Mouse (Mus musculus): Measurements from ENCODE around the gene Pcp4l1. TPM values are rescaled to one million over a fixed set of nuclear protein-coding genes. Genes with fewer than 3 reads are reported as not detected.
A peak's percentile ranks its signal among the peaks of the same experiment; 100 is the strongest.
"Not testable (repeated sequence)": the region's sequence is repeated elsewhere in the genome, so short reads cannot be mapped to it uniquely, and the experiment has no call there.

Gene Pcp4l1
- 10 to 100 TPM in 1 of 2 experiments, 1 to 10 TPM in 1; 9.0 to 11.3 TPM for total RNA-seq (2021)

DNA sequence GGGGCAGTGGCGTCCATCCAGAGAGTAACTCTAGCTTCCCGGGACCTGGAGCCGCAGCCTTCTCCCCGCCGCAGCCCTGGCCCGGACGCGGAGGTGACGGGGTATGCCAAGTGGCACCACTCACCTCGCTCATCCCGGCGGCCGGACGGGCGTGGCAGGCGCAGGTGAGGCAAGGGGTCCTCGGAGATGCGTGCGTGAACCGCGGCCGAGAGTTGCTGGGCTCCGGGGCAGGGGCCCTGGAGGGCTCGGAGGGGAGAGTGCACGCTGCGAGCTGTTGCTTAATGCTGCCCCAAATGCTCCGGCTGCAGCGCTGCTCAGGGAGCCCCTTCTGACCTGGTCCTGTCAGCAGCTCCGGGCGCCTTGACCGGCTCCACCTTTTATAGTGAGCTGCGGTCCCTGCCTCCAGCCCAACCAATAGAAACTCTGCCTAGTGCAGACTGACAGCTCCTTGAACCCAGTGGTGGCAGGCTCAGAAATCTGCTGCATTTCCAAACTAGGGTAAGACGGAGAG, at the start of gene Pcp4l1:
Pcp4l1 (minus strand) TSS at position 382 of the 511 bp plus-strand sequence.
- DNase-seq: peak; percentile 64
- intact Hi-C loops (cut with DNase I): no loop called here

DNA sequence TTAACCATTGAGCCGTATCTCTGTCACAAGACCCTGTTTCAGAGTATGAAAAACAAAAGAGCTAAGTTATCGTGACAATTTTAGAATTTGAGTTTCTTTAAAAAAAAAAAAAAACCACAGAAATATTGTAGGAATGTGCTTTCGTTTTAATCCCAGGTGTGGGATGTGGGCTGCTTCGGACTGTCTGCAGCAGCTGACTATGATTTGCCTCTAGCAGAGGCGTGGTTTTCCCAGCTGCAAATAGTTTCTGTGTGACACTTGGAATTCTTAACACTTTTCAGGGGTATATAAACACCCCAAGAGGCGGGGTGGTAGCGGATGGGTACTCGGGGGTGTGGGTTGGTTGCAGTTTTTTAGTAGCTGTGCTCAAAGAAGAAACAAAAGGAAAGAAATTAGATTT, 49.3 kb upstream of the Pcp4l1 start:
- no peak for DNase-seq
- intact Hi-C loops (cut with DNase I): no loop called here

DNA sequence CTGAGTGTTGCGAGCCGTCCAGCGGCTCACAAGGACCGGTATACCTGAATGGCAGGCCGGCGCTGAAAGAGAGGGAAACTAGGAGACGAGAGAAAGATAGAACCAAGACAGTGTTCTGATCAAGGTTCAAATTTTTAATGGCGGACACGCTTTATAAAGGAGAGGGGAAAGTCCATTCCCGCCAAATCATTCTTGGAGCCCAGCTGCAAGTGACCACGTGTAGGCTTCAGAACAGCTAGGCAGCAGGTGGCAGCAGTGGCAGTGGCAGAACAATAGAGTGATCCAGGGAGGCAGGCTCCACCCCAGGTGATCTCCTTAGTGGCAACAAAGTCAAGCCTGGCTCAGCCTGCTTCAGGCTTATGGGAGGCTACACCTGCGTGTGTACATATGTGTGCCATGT, 45.9 kb upstream of the Pcp4l1 start:
- intact Hi-C loops (cut with DNase I); DNase-seq: not testable (repeated sequence)

DNA sequence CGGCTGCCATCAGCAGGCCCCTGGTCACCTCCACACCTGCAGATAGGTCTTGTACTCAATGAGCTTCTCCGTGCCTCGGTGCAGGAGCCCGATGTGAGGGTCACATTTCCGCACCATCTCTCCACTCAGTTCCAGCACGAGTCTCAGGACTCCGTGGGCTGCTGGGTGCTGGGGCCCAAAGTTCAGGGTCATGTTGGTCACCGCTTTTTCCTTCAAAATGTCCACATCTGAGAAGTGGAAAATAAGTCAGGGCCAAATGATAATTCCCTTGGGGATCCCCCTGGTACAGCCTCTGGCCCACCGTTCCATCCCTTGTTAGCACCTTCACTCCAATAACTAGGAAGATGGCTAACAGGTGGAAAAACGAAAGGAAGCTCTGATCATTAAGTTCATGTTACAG, 44.8 kb upstream of the Pcp4l1 start:
- intact Hi-C loops (cut with DNase I): no loop called here
- DNase-seq: no peak

DNA sequence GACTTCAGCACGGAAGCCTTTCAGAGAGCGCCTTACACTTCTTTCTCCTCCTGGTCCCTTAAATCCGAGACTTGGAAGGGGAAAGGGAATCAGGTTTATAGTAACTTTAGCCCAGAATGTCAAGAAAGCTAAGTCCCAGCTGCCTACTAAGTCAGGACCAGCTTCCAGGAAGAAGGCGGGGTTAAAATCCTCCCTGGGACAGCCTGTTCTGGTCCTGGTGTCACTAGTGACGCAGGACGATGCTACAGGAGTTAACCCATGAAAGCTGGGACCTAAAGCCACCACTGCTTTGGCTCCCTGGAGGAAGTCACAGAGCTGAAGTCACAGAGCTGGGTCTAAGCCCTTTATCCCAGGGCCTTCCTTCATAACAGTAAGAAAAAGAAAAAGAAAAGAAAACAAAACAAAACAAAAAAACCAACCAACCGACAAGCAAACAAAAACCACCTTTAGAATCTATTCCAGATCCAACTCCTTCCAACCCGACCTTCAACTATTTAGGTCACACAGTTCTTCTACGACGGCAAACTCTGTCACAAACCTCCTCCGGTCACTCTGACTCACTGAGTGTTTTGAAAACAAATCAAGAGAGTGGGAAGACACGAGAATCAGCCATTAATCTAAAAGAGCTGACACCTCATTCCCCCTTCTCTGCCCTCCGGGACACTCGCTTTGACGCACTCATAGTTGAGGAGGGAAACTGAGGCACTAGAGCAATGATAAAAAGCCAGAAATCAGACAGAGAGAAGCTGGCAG, 44.1 kb upstream of the Pcp4l1 start:
- intact Hi-C loops (cut with DNase I): no loop called here
- DNase-seq: no peak

DNA sequence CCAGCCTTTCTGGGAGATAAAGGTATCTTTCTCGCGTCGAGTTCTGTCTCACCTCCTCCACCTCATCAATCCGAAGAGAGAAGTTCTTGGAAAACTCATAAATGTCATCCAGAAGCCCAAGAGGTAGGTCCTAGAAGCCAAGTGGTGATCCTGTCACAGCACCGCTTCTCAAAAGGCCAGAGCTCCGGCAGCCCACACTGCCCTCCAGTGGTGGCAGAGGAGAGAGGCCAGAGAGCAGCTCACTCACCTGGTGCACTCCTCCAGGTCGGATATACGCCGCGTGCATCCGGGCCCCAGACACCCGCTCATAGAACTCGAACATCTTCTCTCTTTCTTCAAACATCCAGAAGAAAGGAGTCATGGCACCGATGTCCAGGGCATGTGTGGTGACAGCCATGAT, 42.4 kb upstream of the Pcp4l1 start:
- DNase-seq: peak; percentile 48

DNA sequence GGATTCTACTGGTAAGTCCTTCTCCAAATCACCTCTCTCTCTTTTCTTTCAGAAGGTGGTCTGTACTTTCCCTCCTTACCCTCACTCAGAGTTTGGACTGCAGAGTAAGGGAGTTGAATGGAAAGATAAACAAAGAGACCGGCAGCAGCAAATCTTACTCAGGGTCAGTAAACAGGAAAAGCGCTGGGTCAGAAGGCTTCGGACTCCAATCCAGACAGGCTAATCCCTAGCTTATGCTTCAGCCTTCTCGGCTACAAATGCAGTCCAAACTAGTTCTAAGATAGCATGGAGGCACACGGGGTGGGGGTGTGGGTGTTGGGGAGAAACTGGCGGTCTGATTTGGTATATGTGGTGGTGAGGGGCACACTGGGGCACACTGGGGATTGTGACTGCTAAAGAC, 41.4 kb upstream of the Pcp4l1 start:
- DNase-seq: no peak
- intact Hi-C loops (cut with DNase I): no loop called here

More for the DNA sequence above, 42.4 kb upstream of the Pcp4l1 start:
- intact Hi-C loops (cut with DNase I): no loop called here

DNA sequence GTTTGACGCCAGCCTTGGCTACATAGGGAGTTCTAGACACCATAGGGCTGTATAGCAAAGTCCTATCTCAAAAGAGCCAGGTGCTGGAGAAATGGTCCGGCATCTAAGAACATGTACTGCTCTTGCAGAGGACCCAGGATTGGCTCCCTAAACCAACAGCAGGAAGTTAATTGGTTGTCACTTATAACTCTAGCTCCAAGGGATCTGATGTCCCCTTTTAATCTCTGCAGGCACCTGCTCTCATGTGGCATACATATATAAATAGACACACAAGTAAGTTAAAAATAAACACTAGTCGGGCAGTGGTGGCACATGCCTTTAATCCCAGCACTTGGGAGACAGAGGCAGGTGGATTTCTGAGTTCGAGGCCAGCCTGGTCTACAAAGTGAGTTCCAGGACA, 39.7 kb upstream of the Pcp4l1 start:
- DNase-seq: no peak
- intact Hi-C loops (cut with DNase I): no loop called here

DNA sequence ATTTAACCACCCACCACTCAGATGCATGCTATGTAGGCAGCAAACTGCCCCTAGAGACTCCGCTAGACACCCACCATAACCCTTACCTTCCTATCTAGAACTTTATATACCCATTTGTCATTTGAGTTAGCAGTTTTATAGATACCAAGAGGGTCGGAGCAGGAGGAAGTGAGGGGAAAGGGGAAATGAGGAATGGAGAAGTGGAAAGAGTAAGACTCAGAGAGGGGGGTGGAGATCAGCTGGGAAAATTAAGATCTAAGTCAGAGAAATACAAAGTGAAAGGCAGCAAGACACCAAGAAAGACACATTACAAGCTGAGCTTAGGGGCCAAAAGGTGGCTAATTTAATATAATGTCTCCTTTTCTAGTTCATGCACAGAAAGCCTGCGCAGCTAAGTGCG, 38.5 kb upstream of the Pcp4l1 start:
- intact Hi-C loops (cut with DNase I): no loop called here
- DNase-seq: no peak

DNA sequence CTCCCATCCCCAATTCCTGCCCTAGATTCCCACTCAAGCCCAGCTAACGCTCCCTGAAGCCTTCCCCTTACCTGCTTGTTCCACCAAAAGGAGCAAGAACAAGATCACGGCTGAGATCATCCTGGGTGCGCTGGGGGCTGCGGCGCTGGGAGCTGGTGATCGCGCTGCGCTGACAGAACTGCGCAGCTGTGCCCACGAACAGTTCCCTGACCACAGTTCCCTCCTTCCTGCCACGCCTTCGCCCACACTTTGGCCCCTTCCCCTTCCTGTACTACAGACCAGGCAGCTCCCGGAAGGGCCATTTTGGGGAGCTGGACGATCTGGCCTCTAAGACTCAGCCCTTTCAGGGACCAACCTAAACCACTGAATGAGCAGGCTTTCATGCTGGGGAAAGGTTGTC, 38.1 kb upstream of the Pcp4l1 start, which contains the start of gene Fcer1g:
Fcer1g (minus strand) TSS at position 240 of the 400 bp plus-strand sequence.
- no peak for DNase-seq

DNA sequence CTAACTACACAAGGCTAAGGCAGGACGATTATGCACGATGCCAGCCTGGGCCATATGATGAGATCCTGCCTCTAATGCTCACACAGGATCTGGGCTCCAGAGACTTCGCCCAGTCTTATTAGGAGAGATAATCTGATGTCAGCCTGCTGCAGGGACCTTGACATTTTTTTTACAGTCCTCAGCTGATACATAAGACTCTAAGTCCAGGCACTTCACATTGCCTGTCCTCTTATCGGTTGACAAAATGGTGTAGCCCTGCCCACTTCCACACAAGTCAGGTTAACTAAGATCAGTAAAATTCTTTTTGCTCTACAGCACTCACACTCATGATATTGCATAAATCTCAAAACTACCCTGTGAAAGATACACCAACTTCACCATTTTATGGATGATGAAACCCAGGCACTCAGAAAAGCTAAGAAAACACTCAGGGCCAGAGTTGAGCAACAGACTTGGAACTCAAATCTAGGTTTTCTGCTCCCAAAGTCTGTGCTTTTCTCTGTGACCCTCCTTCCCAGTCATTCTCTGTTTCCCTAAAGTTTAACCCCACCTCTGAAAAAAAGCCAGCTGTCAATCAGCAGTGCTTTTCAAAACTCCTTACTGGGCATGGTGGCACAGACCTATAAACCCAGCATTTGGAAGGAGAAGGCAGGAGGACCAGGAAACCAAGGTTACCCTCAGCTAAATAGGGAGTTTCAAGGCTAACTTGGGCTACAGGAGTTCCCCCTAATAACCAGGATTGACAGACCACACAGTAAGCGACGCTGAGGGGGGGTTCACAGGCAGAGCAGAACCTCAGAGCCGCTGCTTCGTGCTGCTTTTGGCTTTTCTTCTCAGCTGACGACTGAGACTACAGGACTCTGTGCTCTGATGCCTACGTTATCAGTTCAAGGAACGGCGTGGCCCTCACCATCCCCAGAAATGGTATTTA, 37.0 kb upstream of the Pcp4l1 start:
- intact Hi-C loops (cut with DNase I): no loop called here

More for the DNA sequence above, 38.1 kb upstream of the Pcp4l1 start, which contains the start of gene Fcer1g:
- intact Hi-C loops (cut with DNase I): no loop called here

DNA sequence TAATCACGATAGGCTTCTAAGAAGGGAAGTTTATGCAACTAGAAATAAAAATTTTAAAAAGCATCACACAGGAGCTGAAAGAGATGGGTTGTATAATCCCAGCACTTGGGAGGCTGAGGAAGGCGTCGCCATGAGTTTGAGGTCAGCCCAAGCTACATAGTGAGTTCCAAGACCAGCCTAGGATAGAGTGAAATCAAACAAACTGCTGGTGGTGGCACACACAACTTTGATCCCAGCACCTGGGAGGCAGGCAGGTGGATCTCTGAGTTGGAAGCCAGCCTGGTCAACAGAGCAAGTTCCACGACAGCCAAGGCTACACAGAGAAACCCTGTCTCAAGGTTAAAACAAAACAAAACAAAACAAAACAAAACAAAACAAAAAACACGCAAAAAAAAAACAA, 36.3 kb upstream of the Pcp4l1 start:
- no peak for DNase-seq
- intact Hi-C loops (cut with DNase I): no loop called here

More for the DNA sequence above, 37.0 kb upstream of the Pcp4l1 start:
- no peak for DNase-seq

DNA sequence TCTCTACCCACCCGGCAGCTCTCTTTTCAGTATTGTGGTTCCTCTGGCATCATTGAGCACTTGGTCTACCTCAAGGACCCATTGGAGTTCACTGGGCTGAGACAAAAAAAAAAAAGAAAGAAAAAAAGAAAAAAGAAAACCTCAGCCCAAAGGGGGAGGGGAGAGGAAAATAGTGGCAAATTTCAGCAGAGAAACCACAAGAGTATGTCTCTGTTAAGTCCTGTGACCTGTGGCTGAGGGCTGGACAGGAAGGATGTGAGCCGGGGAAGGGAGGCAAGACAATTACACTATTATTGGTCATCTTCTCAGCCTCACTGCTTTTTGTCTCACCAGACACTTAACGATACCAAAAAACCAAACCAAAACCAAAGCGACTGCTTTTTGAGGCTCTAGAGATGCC, 35.8 kb upstream of the Pcp4l1 start:
- intact Hi-C loops (cut with DNase I): no loop called here
- DNase-seq: no peak

DNA sequence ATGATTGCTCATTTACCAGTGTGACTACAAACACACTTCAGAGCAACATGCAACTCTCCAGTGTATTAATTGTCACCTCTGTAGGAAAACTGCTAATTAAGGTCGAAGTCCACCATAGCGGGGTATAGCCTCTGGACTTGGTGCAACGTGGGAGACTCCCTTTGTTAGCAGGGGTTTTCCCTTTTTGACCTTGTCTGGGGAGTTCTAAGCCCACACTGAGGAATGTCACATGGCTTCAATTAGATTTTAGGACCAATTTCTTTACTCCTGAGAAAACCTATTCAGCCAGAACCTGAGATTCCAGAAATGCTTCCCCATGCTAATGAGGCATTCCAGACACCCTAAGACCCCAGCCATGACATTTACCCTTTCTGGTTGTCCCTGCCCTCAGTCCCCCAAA, 34.1 kb upstream of the Pcp4l1 start:
- intact Hi-C loops (cut with DNase I): no loop called here
- DNase-seq: no peak

DNA sequence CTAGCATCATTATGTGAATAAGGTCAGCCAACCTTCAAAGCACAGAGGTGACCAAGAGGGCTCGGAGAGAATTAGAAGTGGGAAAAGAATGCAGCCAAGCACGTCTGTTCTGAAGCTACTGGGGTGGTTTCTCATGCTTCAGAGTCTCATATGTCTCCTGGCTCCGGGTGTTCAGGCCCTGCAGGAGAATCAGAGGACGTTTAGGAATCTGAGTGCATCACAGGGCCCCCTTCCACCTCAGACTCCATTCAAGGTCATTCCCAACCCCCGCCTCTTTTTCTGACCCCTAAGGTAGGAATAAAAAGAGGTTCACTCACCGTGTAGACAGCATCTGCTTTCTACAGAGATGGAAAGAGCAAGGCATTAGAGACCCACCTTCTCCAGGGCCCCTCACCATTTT, 33.7 kb upstream of the Pcp4l1 start:
- DNase-seq: no peak

DNA sequence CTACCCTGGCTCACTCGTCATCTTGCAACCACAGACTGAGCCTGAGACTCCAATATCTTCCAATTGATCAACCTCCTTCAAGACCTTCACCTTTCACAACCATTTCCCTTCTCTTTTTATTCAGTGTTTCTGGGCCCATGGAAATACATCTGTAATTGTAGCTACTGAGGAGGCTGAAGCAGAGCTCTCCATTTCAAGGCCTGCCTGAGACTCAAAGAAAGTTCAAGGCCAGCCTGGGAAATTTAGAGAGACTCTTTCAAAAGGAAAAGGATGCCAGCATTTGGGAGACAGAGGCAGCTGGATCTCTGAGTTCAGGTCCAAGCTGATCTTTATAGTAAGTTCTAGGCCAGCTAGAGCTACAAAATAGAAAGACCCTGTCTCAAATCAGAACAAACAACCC, 31.8 kb upstream of the Pcp4l1 start:
- intact Hi-C loops (cut with DNase I): loop anchor here (2.0 kb wide), 1 partner anchor 29 kb away; no protein-coding TSS in a partner anchor
- DNase-seq: no peak

More for the DNA sequence above, 33.7 kb upstream of the Pcp4l1 start:
- intact Hi-C loops (cut with DNase I): loop anchor here (2.0 kb wide), 1 partner anchor 27 kb away; no protein-coding TSS in a partner anchor

DNA sequence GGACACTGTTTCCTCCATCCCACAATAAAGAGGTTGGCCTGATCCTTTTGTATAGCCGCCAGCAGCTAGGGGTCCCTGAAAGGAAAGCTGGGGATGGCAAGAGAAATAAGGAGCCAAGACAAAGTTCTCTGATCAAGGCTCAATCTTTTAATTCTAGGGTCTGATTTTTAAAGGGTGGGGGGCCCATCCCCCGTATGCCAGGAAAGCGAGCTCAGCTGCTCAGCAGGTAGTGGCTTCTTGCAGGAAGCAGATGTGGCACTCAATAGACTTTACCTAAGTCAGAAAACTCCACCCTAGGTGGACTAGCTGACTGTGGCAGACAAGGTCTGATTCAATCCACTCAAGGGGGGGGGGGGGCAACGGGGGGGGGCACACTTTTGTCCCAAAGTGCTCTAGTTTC, 30.7 kb upstream of the Pcp4l1 start:
- DNase-seq: no peak
- intact Hi-C loops (cut with DNase I): no loop called here

DNA sequence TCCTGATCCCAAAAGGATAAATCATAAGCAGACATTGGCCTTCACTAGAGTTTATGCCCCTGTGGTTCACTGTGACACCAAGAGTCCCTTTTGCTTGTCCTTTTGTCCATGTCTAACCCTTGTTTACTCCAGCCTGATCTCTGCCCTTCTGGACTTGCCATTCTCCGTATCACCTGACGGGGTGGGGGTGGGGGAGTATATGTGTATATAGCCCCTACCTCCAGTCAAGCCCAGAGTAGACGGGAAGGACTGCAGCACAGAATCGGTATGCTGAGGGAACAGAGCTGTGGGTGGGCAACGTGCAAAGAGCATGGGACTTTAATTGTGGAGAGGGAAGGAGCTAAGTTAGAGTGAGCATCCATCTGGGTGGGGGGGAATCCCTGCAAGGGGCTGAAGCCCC, 28.8 kb upstream of the Pcp4l1 start, which contains the start of gene Apoa2:
Apoa2 (plus strand) TSS at position 198 of the 400 bp plus-strand sequence.
- DNase-seq: no peak
- intact Hi-C loops (cut with DNase I): no loop called here

DNA sequence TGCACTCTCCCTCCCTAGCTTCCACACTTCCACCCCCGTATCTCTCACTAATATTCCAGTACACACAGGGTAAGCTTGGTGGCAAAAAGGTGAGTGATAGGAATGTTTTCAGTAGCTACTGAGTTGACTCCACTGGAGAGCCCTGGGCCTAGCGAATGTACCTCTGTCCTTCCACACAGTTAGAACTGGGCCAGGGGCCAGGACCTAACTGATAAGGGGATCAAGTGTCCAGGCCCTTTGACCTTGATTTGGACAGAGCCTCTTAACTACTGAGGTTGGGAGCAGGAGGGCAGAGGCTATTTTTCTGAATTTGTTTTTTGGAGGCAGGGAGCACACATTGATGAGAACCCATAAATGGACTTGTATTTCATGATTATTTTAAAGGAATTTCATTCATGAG, 27.7 kb upstream of the Pcp4l1 start:
- no peak for DNase-seq
- intact Hi-C loops (cut with DNase I): no loop called here

DNA sequence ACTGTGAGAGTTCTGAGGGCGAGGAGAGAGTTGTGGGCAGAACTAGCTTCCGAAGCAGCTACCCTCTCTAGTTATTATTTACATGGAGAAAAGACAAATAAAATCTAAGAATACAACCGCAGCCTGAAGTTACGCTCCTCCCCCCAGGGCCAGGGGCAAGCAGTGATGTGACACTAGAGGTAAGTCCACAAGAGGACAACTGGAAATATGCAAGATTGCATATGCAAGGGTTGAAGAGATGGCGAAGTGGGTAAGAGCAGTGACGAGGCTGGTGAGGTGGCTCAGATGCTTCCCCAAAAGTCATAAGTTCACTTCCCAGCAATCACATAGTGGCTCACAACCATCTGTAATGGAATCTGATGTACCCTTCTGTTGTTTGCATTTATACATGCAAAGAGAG, 27.1 kb upstream of the Pcp4l1 start:
- intact Hi-C loops (cut with DNase I): no loop called here
- DNase-seq: no peak

Data from left cerebral cortex, postnatal 4 days (tissue).